Mouse (Mus musculus): ENCODE data around the gene Fryl. TPM values are rescaled to one million over a fixed set of nuclear protein-coding genes. Genes with fewer than 3 reads are reported as not detected.

Fryl gene
- polyA plus RNA-seq, 1 experiment: 27.6 TPM

- no peaks in the 10 kb centered on the region for H3K9me3 ChIP-seq
- H3K4me3 ChIP-seq (replicated peaks): peak overlapping the region; percentile 50
- TF ChIP-seq GATA1 (IDR thresholded peaks at IDR 0.05; ENCODE audit: borderline replicate concordance, low read length) (no peak), FLI1 (IDR thresholded peaks at IDR 0.05; ENCODE audit: low read length) (no peak)
- H3K4me1 ChIP-seq: peaks cover 76% of the 10 kb centered on the region
- no peaks in the 10 kb centered on the region for H3K27me3 ChIP-seq (replicated peaks)
- peaks cover 67% of the 10 kb centered on the region for H3K36me3 ChIP-seq (replicated peaks; ENCODE audit: low read length)
Observed at GRCm38 (mm10) chr5:73191765-73192164, 64.7 kb downstream of the Fryl start.

GRCm38 (mm10) chr5:73190164-73190563, 66.3 kb downstream of the Fryl start:
- peaks cover 69% of the 10 kb centered on the region for H3K4me1 ChIP-seq
- peaks cover 77% of the 10 kb centered on the region for H3K36me3 ChIP-seq (replicated peaks; ENCODE audit: low read length)
- TF ChIP-seq FLI1 (IDR thresholded peaks at IDR 0.05; ENCODE audit: low read length) (no peak), GATA1 (IDR thresholded peaks at IDR 0.05; ENCODE audit: borderline replicate concordance, low read length) (no peak)
- H3K4me3 ChIP-seq (replicated peaks): no peak overlapping the region
- peaks cover 1% of the 10 kb centered on the region; the same call in 1 of the 2 replicates for H3K9me3 ChIP-seq
- H3K27me3 ChIP-seq (replicated peaks): no peaks in the 10 kb centered on the region

- TF ChIP-seq GATA1 (IDR thresholded peaks at IDR 0.05; ENCODE audit: borderline replicate concordance, low read length) (no peak), FLI1 (IDR thresholded peaks at IDR 0.05; ENCODE audit: low read length) (no peak)
- Histone ChIP-seq H3K27me3 (replicated peaks) (no peaks in the 10 kb centered on the region), H3K9me3 (peaks cover 6% of the 10 kb centered on the region; the same call in 1 of the 2 replicates), H3K4me3 (replicated peaks) (no peak overlapping the region), H3K36me3 (replicated peaks; ENCODE audit: low read length) (peaks cover 79% of the 10 kb centered on the region), H3K4me1 (peaks cover 65% of the 10 kb centered on the region)
Observed at GRCm38 (mm10) chr5:73189443-73190160, 66.8 kb downstream of the Fryl start.

GRCm38 (mm10) chr5:73188576-73188975, 67.8 kb downstream of the Fryl start:
- H3K27me3 ChIP-seq (replicated peaks): no peaks in the 10 kb centered on the region
- peaks cover 6% of the 10 kb centered on the region; the same call in 1 of the 2 replicates for H3K9me3 ChIP-seq
- H3K4me3 ChIP-seq (replicated peaks): no peak overlapping the region
- H3K36me3 ChIP-seq (replicated peaks; ENCODE audit: low read length): peaks cover 76% of the 10 kb centered on the region
- peaks cover 55% of the 10 kb centered on the region for H3K4me1 ChIP-seq
- TF ChIP-seq FLI1 (IDR thresholded peaks at IDR 0.05; ENCODE audit: low read length) (no peak), GATA1 (IDR thresholded peaks at IDR 0.05; ENCODE audit: borderline replicate concordance, low read length) (no peak)

- Histone ChIP-seq H3K27me3 (replicated peaks) (no peaks in the 10 kb centered on the region), H3K4me1 (peaks cover 53% of the 10 kb centered on the region), H3K4me3 (replicated peaks) (no peak overlapping the region), H3K36me3 (replicated peaks; ENCODE audit: low read length) (peaks cover 72% of the 10 kb centered on the region), H3K9me3 (peaks cover 6% of the 10 kb centered on the region; the same call in 1 of the 2 replicates)
- TF ChIP-seq FLI1 (IDR thresholded peaks at IDR 0.05; ENCODE audit: low read length): no peak
- no peak for TF ChIP-seq GATA1 (IDR thresholded peaks at IDR 0.05; ENCODE audit: borderline replicate concordance, low read length)
Observed at GRCm38 (mm10) chr5:73188164-73188563, 68.3 kb downstream of the Fryl start.

GRCm38 (mm10) chr5:73186912-73187311, 69.5 kb downstream of the Fryl start:
- H3K4me3 ChIP-seq (replicated peaks): no peak overlapping the region
- peaks cover 53% of the 10 kb centered on the region for H3K4me1 ChIP-seq
- peaks cover 6% of the 10 kb centered on the region; the same call in 1 of the 2 replicates for H3K9me3 ChIP-seq
- TF ChIP-seq FLI1 (IDR thresholded peaks at IDR 0.05; ENCODE audit: low read length) (no peak), GATA1 (IDR thresholded peaks at IDR 0.05; ENCODE audit: borderline replicate concordance, low read length) (no peak)
- H3K36me3 ChIP-seq (replicated peaks; ENCODE audit: low read length): peaks cover 67% of the 10 kb centered on the region
- H3K27me3 ChIP-seq (replicated peaks): no peaks in the 10 kb centered on the region

GRCm38 (mm10) chr5:73185424-73185823, 71.0 kb downstream of the Fryl start:
- TF ChIP-seq FLI1 (IDR thresholded peaks at IDR 0.05; ENCODE audit: low read length): no peak
- TF ChIP-seq GATA1 (IDR thresholded peaks at IDR 0.05; ENCODE audit: borderline replicate concordance, low read length): no peak
- H3K36me3 ChIP-seq (replicated peaks; ENCODE audit: low read length): peaks cover 61% of the 10 kb centered on the region
- H3K4me1 ChIP-seq: peaks cover 45% of the 10 kb centered on the region
- no peak overlapping the region for H3K4me3 ChIP-seq (replicated peaks)
- peaks cover 6% of the 10 kb centered on the region; the same call in 1 of the 2 replicates for H3K9me3 ChIP-seq
- no peaks in the 10 kb centered on the region for H3K27me3 ChIP-seq (replicated peaks)

GRCm38 (mm10) chr5:73182701-73183447, 73.5 kb downstream of the Fryl start:
- no peak for TF ChIP-seq GATA1 (IDR thresholded peaks at IDR 0.05; ENCODE audit: borderline replicate concordance, low read length)
- no peak for TF ChIP-seq FLI1 (IDR thresholded peaks at IDR 0.05; ENCODE audit: low read length)
- Histone ChIP-seq H3K9me3 (peaks cover 6% of the 10 kb centered on the region; the same call in 1 of the 2 replicates), H3K4me3 (replicated peaks) (no peak overlapping the region), H3K27me3 (replicated peaks) (no peaks in the 10 kb centered on the region), H3K36me3 (replicated peaks; ENCODE audit: low read length) (peaks cover 60% of the 10 kb centered on the region), H3K4me1 (peaks cover 23% of the 10 kb centered on the region)

- no peaks in the 10 kb centered on the region for H3K27me3 ChIP-seq (replicated peaks)
- H3K4me3 ChIP-seq (replicated peaks): no peak overlapping the region
- H3K4me1 ChIP-seq: peaks cover 23% of the 10 kb centered on the region
- peaks cover 6% of the 10 kb centered on the region; the same call in 1 of the 2 replicates for H3K9me3 ChIP-seq
- H3K36me3 ChIP-seq (replicated peaks; ENCODE audit: low read length): peaks cover 57% of the 10 kb centered on the region
- TF ChIP-seq GATA1 (IDR thresholded peaks at IDR 0.05; ENCODE audit: borderline replicate concordance, low read length) (no peak), FLI1 (IDR thresholded peaks at IDR 0.05; ENCODE audit: low read length) (no peak)
Observed at GRCm38 (mm10) chr5:73182191-73182590, 74.2 kb downstream of the Fryl start.

- Histone ChIP-seq H3K36me3 (replicated peaks; ENCODE audit: low read length) (peaks cover 34% of the 10 kb centered on the region), H3K27me3 (replicated peaks) (no peaks in the 10 kb centered on the region), H3K9me3 (peaks cover 6% of the 10 kb centered on the region), H3K4me1 (peaks cover 38% of the 10 kb centered on the region), H3K4me3 (replicated peaks) (no peak overlapping the region)
- no peak for TF ChIP-seq GATA1 (IDR thresholded peaks at IDR 0.05; ENCODE audit: borderline replicate concordance, low read length)
- TF ChIP-seq FLI1 (IDR thresholded peaks at IDR 0.05; ENCODE audit: low read length): no peak
Observed at GRCm38 (mm10) chr5:73176294-73176693, 80.1 kb downstream of the Fryl start.
